Mouse (Mus musculus) frontal cortex, adult 2 months (tissue): Measurements from ENCODE around the gene Glod5. TPM values are rescaled to one million over a fixed set of nuclear protein-coding genes. Genes with fewer than 3 reads are reported as not detected.

Experiments used
- DNase-seq, 2 experiments: peaks; one replicate each; pipeline ENCODE4 v3.0.0; 2022; ENCODE audit warnings: low spot score in 1 of 2; ENCODE audit errors: extremely low spot score in 1 of 2
- polyA plus RNA-seq: library from polyadenylated mRNA; depleted of rRNA; stranded (reverse); fragments of >200 nt; gene quantifications from 2 replicates; pipeline ENCODE4 v1.2.3, GENCODE M21; 2012; rRNA removed

The Glod5 gene
- polyA plus RNA-seq, 1 experiment, result 0.60 TPM

- no peak for DNase-seq
Measured at GRCm38 (mm10) chrX:7968899-7969298, 49.4 kb downstream of the Glod5 start.

- no peak for DNase-seq
Measured at GRCm38 (mm10) chrX:7968226-7968625, 50.1 kb downstream of the Glod5 start.

GRCm38 (mm10) chrX:7967596-7968201 is 50.6 kb downstream of the Glod5 start:
- no peak for DNase-seq

- DNase-seq, result no peak
Measured at GRCm38 (mm10) chrX:7966161-7966560, 52.1 kb downstream of the Glod5 start.

GRCm38 (mm10) chrX:7963829-7964626 is 54.3 kb downstream of the Glod5 start:
- no peak for DNase-seq

- no peak for DNase-seq
Measured at GRCm38 (mm10) chrX:7958868-7959267, 59.4 kb downstream of the Glod5 start.

Other genes starting within 250 kb of the Glod5 start
- gene Gripap1, start 228.7 kb downstream of the Glod5 start, polyA plus RNA-seq, result 112 and 118 TPM in 2 replicates
- 7.4 and 7.8 TPM in 2 replicates for gene Kcnd1, start 196.2 kb downstream of the Glod5 start, polyA plus RNA-seq
- gene Otud5, start 177.1 kb downstream of the Glod5 start, polyA plus RNA-seq, result 51.9 and 58.0 TPM in 2 replicates
- 50.5 and 54.6 TPM in 2 replicates for gene Pim2, start 140.2 kb downstream of the Glod5 start, polyA plus RNA-seq
- gene Slc35a2, start 134.5 kb downstream of the Glod5 start, polyA plus RNA-seq, result 44.6 and 51.1 TPM in 2 replicates
- 188 and 192 TPM in 2 replicates for gene Pqbp1, start 119.2 kb downstream of the Glod5 start, polyA plus RNA-seq
- 17.8 and 20.3 TPM in 2 replicates for gene Timm17b, start 119.1 kb downstream of the Glod5 start, polyA plus RNA-seq
- gene Gm10491, start 110.7 kb downstream of the Glod5 start, polyA plus RNA-seq, result not detected in 2 replicates
- not detected in 2 replicates for gene Gm10490, start 109.0 kb downstream of the Glod5 start, polyA plus RNA-seq
- gene Pcsk1n, start 98.7 kb downstream of the Glod5 start, polyA plus RNA-seq, result 456 and 602 TPM in 2 replicates
- gene Eras, start 89.9 kb downstream of the Glod5 start, polyA plus RNA-seq, result 0.10 TPM in 1 of 2 replicates, not detected in the other
- 71.9 and 81.8 TPM in 2 replicates for gene Hdac6, start 70.6 kb downstream of the Glod5 start, polyA plus RNA-seq
- not detected in 2 replicates for gene Gata1, start 40.4 kb downstream of the Glod5 start, polyA plus RNA-seq
- gene Suv39h1, start 56.3 kb upstream of the Glod5 start, polyA plus RNA-seq, result 25.0 and 27.5 TPM in 2 replicates
- 1.1 and 1.4 TPM in 2 replicates for gene Was, start 72.0 kb upstream of the Glod5 start, polyA plus RNA-seq
- 221 and 236 TPM in 2 replicates for gene Wdr13, start 114.4 kb upstream of the Glod5 start, polyA plus RNA-seq
- gene Rbm3, start 127.4 kb upstream of the Glod5 start, polyA plus RNA-seq, result 216 and 235 TPM in 2 replicates
- gene Tbc1d25, start 157.7 kb upstream of the Glod5 start, polyA plus RNA-seq, result 16.7 TPM in 2 replicates
- 20.0 and 22.7 TPM in 2 replicates for gene Ebp, start 175.0 kb upstream of the Glod5 start, polyA plus RNA-seq
- 112 and 115 TPM in 2 replicates for gene Porcn, start 188.0 kb upstream of the Glod5 start, polyA plus RNA-seq
- 28.2 and 28.4 TPM in 2 replicates for gene Ftsj1, start 233.9 kb upstream of the Glod5 start, polyA plus RNA-seq